Mouse (Mus musculus): ENCODE data around the gene Vcpkmt.

GRCm38 (mm10) chr12:69593130-69593529, 10.3 kb upstream of the Vcpkmt start:
- TF ChIP-seq GATA1 (IDR thresholded peaks at IDR 0.05; ENCODE audit: borderline replicate concordance, low read length): no peak
- TF ChIP-seq FLI1 (IDR thresholded peaks at IDR 0.05; ENCODE audit: low read length): no peak
